Mouse (Mus musculus): ENCODE results near the gene Rwdd3. TPM values are rescaled to one million over a fixed set of nuclear protein-coding genes. Genes with fewer than 3 reads are reported as not detected.
A peak's percentile ranks its signal among the peaks of the same experiment; 100 is the strongest.

The Rwdd3 gene
- total and polyA plus RNA-seq, 2 experiments = 3.5 to 12.9 TPM

DNA sequence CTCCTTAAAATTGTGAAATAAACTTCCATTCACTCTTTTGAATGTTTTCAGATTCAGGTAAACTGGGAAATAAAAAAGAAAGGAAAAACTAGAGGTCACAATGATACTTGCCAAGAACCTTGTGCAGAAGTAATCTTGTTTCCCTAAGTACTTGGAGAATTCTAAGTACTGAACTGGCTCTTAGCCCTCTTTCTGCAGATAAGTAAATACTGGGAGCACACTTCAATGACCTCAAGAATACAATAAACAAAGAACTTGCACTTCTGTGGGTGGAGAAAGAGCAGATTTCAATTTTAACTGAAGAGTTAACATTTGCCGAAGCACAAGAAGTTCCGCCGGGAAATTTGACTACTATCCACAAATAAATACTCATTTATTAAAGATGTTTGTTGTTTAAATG lies 15.4 kb upstream of the Rwdd3 start:
- Histone ChIP-seq H3K27ac (replicated peaks; ENCODE audit: insufficient read depth, low read depth, low read length) (no peak overlapping the region; the same call in 1 of the 2 replicates), H3K79me2 (ENCODE audit: control insufficient read depth, insufficient read depth, low read length) (no peaks in the 10 kb centered on the region; the same call in 1 of the 2 replicates), H3K9ac (ENCODE audit: low read depth, low read length) (no peak overlapping the region), H3K4me1 (ENCODE audit: control insufficient read depth, insufficient read depth, low read length) (peaks cover 16% of the 10 kb centered on the region), H3K36me3 (ENCODE audit: control insufficient read depth, insufficient read depth, low read length) (no peaks in the 10 kb centered on the region), H3K27me3 (ENCODE audit: control insufficient read depth, insufficient read depth, low read length) (no peaks in the 10 kb centered on the region), H3K4me3 (ENCODE audit: insufficient read depth, low read depth, low read length) (no peak overlapping the region)
- TF ChIP-seq CTCF (IDR thresholded peaks at IDR 0.05; ENCODE audit: low read depth, low read length) (no peak), POLR2A (IDR thresholded peaks at IDR 0.05; ENCODE audit: extremely low read depth, insufficient read depth, low read length) (no peak)
- WGBS = 7% methylated on average over 3 of the region's 3 CpGs
- DNase-seq (ENCODE audit: extremely low read depth, low read depth, low spot score) = peak; percentile 99

DNA sequence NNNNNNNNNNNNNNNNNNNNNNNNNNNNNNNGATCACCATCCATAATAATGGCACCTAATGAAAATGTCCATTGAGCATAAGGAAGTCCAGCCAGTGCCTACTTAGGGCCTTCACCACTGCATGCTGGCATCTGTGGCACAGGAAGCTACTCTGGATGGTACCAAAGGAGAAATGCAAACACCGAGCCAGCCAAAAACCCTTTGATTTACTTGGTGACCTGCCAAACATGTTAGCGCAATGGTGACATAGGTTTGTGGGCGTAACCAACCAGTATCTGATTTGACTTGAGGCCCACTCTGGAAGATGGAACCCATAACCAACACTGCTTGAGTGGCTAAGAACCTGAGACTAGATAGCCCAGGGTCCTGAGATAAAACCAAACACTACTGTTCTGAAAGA lies 13.7 kb upstream of the Rwdd3 start:
- no peak for TF ChIP-seq POLR2A (IDR thresholded peaks at IDR 0.05; ENCODE audit: extremely low read depth, insufficient read depth, low read length)
- TF ChIP-seq CTCF (IDR thresholded peaks at IDR 0.05; ENCODE audit: low read depth, low read length) = no peak
- H3K27ac ChIP-seq (replicated peaks; ENCODE audit: insufficient read depth, low read depth, low read length) = peak overlapping the region; percentile 68

DNA sequence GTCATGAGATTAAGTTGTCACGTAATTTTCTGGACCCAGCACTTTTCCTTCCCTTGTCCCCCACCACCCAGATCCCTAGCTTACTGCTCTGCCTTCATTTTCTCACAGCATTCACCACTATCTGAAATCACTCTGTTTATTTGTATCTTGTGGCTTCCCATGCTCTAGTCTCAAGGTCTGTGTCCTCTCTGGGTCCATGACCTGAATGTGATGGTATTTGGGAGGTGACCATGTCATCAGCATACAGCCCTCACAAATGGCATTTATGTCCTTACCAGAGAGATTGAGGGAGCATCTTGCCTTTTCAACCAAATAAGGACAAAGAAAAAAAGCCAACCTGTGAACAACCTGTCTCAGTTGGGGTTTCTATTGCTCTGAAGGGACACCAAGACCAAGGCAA lies 4.5 kb upstream of the Rwdd3 start:
- no peaks in the 10 kb centered on the region for H3K36me3 ChIP-seq (ENCODE audit: control insufficient read depth, insufficient read depth, low read length)

More for the DNA sequence above, 13.7 kb upstream of the Rwdd3 start:
- peaks cover 16% of the 10 kb centered on the region for H3K4me1 ChIP-seq (ENCODE audit: control insufficient read depth, insufficient read depth, low read length)
- H3K27me3 ChIP-seq (ENCODE audit: control insufficient read depth, insufficient read depth, low read length) = no peaks in the 10 kb centered on the region
- no peaks in the 10 kb centered on the region; the same call in 1 of the 2 replicates for H3K79me2 ChIP-seq (ENCODE audit: control insufficient read depth, insufficient read depth, low read length)
- no peak overlapping the region for H3K9ac ChIP-seq (ENCODE audit: low read depth, low read length)
- H3K36me3 ChIP-seq (ENCODE audit: control insufficient read depth, insufficient read depth, low read length) = no peaks in the 10 kb centered on the region
- H3K4me3 ChIP-seq (ENCODE audit: insufficient read depth, low read depth, low read length) = no peak overlapping the region
- peak; percentile 98 for DNase-seq (ENCODE audit: extremely low read depth, low read depth, low spot score)
- WGBS = 25% methylated on average over 3 of the region's 3 CpGs

DNA sequence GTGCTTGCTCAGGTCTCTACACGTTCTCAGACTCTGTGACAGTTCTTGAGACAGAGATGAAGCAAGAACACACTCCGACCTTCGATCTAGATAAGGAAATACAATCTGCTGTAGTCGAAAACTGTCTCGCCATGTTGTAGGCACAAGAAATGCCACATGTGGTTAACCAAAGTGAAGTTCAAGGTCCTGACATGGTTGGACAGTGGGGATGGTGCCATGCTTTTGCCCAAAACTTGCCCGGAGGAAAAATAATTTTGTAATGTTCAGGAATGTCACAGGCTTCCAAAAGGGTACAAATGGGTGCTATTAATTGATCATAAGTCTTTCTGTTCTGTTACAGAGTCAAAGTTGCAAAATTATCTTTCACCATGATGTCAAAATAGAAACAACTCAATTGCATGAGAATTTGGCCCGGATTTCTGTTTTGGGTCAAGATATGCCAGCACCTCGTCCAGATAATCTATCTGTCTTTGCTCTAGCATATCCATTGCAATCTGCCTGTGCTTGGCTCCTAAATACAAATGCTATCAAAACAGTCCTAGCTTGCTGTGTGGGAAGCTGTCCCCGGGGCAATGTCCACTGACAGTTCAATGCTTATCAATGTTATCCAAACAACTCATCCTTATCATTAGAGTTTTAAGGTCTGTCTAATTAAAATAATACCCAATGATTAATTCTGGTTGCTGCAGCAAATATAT lies 2.9 kb upstream of the Rwdd3 start:
- H3K36me3 ChIP-seq (ENCODE audit: control insufficient read depth, insufficient read depth, low read length) = no peaks in the 10 kb centered on the region
- H3K4me3 ChIP-seq (ENCODE audit: insufficient read depth, low read depth, low read length) = no peak overlapping the region

More for the DNA sequence above, 4.5 kb upstream of the Rwdd3 start:
- DNase-seq (ENCODE audit: extremely low read depth, low read depth, low spot score) = peak; percentile 60
- Histone ChIP-seq H3K9ac (ENCODE audit: low read depth, low read length) (no peak overlapping the region), H3K27me3 (ENCODE audit: control insufficient read depth, insufficient read depth, low read length) (no peaks in the 10 kb centered on the region), H3K4me1 (ENCODE audit: control insufficient read depth, insufficient read depth, low read length) (peaks cover 16% of the 10 kb centered on the region), H3K79me2 (ENCODE audit: control insufficient read depth, insufficient read depth, low read length) (no peaks in the 10 kb centered on the region), H3K27ac (replicated peaks; ENCODE audit: insufficient read depth, low read depth, low read length) (no peak overlapping the region), H3K4me3 (ENCODE audit: insufficient read depth, low read depth, low read length) (no peak overlapping the region)
- WGBS = 91% methylated on average over 1 of the region's 1 CpGs
- TF ChIP-seq CTCF (IDR thresholded peaks at IDR 0.05; ENCODE audit: low read depth, low read length) (no peak), POLR2A (IDR thresholded peaks at IDR 0.05; ENCODE audit: extremely low read depth, insufficient read depth, low read length) (no peak)

DNA sequence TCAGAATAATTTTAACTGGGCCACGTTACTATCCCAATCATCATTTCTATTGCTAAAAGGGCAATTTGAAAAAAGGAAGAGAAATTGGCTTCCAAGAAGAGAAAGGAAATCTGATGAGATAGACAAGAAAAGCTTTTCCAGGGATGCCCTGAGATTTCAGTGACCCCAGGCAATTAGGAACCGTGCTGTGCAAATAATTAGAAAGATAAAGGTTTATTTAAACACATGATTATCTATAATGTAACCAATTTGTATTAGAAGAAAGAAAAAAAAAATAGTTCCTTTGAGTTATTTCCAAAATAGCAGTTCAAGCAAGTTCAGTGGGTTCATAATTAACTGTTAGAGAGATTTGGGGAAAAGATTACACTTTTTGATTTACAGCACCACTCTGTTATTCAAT lies 1.2 kb upstream of the Rwdd3 start:
- H3K27me3 ChIP-seq (ENCODE audit: control insufficient read depth, insufficient read depth, low read length) = no peaks in the 10 kb centered on the region
- no peak overlapping the region for H3K4me3 ChIP-seq (ENCODE audit: insufficient read depth, low read depth, low read length)
- DNase-seq (ENCODE audit: extremely low read depth, low read depth, low spot score) = peak; percentile 67
- H3K27ac ChIP-seq (replicated peaks; ENCODE audit: insufficient read depth, low read depth, low read length) = no peak overlapping the region
- H3K9ac ChIP-seq (ENCODE audit: low read depth, low read length) = no peak overlapping the region
- H3K36me3 ChIP-seq (ENCODE audit: control insufficient read depth, insufficient read depth, low read length) = no peaks in the 10 kb centered on the region
- peaks cover 33% of the 10 kb centered on the region for H3K4me1 ChIP-seq (ENCODE audit: control insufficient read depth, insufficient read depth, low read length)
- TF ChIP-seq CTCF (IDR thresholded peaks at IDR 0.05; ENCODE audit: low read depth, low read length) (no peak), POLR2A (IDR thresholded peaks at IDR 0.05; ENCODE audit: extremely low read depth, insufficient read depth, low read length) (no peak)
- WGBS = 19% methylated on average over 2 of the region's 2 CpGs
- no peaks in the 10 kb centered on the region for H3K79me2 ChIP-seq (ENCODE audit: control insufficient read depth, insufficient read depth, low read length)

More for the DNA sequence above, 2.9 kb upstream of the Rwdd3 start:
- Histone ChIP-seq H3K9ac (ENCODE audit: low read depth, low read length) (no peak overlapping the region), H3K27me3 (ENCODE audit: control insufficient read depth, insufficient read depth, low read length) (no peaks in the 10 kb centered on the region), H3K27ac (replicated peaks; ENCODE audit: insufficient read depth, low read depth, low read length) (peak overlapping the region; percentile 95), H3K79me2 (ENCODE audit: control insufficient read depth, insufficient read depth, low read length) (no peaks in the 10 kb centered on the region), H3K4me1 (ENCODE audit: control insufficient read depth, insufficient read depth, low read length) (peaks cover 21% of the 10 kb centered on the region)
- TF ChIP-seq CTCF (IDR thresholded peaks at IDR 0.05; ENCODE audit: low read depth, low read length) = no peak
- peak; percentile 100 for DNase-seq (ENCODE audit: extremely low read depth, low read depth, low spot score)
- WGBS = 17% methylated on average over 9 of the region's 9 CpGs

DNA sequence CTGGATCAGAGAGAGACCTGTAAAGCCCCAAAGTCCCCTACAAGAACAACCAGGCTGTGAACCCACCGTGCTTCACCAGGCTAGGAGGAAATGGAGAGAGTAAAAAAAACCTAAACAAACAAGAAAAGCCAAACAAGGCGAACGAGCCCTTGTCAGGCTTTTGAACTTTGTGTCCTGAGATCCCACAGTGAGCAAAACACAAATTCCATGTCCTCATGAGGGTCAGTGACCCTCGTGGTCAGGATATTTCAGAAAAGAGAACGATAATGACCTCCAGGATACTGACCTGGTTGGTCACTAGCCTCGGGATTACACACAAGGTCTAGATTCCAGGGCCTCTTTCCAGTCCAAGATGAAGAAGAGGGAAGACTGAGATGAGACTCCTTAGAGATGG lies 374 bp upstream of the Rwdd3 start:
- peak overlapping the region; percentile 98 for H3K27ac ChIP-seq (replicated peaks; ENCODE audit: insufficient read depth, low read depth, low read length)
- peak overlapping the region; percentile 95; the same call in 1 of the 2 replicates for H3K4me3 ChIP-seq (ENCODE audit: insufficient read depth, low read depth, low read length)
- peaks cover 34% of the 10 kb centered on the region for H3K4me1 ChIP-seq (ENCODE audit: control insufficient read depth, insufficient read depth, low read length)
- no peaks in the 10 kb centered on the region for H3K36me3 ChIP-seq (ENCODE audit: control insufficient read depth, insufficient read depth, low read length)
- 4% methylated on average over 6 of the region's 6 CpGs for WGBS
- TF ChIP-seq POLR2A (IDR thresholded peaks at IDR 0.05; ENCODE audit: extremely low read depth, insufficient read depth, low read length) (no peak), CTCF (IDR thresholded peaks at IDR 0.05; ENCODE audit: low read depth, low read length) (no peak)
- H3K27me3 ChIP-seq (ENCODE audit: control insufficient read depth, insufficient read depth, low read length) = no peaks in the 10 kb centered on the region
- H3K79me2 ChIP-seq (ENCODE audit: control insufficient read depth, insufficient read depth, low read length) = no peaks in the 10 kb centered on the region
- peak overlapping the region; percentile 68 for H3K9ac ChIP-seq (ENCODE audit: low read depth, low read length)
- DNase-seq (ENCODE audit: extremely low read depth, low read depth, low spot score) = peak; percentile 98

All from liver, adult 2 months (tissue).